Mouse (Mus musculus) hematopoietic stem cell, adult 5-6 weeks (primary cell): ENCODE results near the gene Pms2. TPM values are rescaled to one million over a fixed set of nuclear protein-coding genes. Genes with fewer than 3 reads are reported as not detected.

Experiments
- ATAC-seq, 2 experiments: fragments of 125-278 bp in 1 of 2; replicated peaks in 1 of 2; 2 replicates each; pipeline ENCODE4 v1.8.0; 2016 to 2017; ENCODE audit warnings: inconsistent platforms in 2 of 2, mild to moderate bottlenecking in 2 of 2, moderate number of reproducible peaks in 2 of 2, low read depth in 1 of 2, moderate TSS enrichment in 1 of 2; ENCODE audit not compliant: low FRiP score in 2 of 2, poor library complexity in 2 of 2, severe bottlenecking in 2 of 2, insufficient read depth in 1 of 2, low TSS enrichment in 1 of 2
- total RNA-seq: library from RNA; stranded (forward); fragments of 172-1452, 232-1000 nt; gene quantifications from 2 replicates; pipeline ENCODE4 v1.2.3, GENCODE M21; 2017

The Pms2 gene
- total RNA-seq, 1 experiment from 2014 or later = 48.9 TPM

DNA sequence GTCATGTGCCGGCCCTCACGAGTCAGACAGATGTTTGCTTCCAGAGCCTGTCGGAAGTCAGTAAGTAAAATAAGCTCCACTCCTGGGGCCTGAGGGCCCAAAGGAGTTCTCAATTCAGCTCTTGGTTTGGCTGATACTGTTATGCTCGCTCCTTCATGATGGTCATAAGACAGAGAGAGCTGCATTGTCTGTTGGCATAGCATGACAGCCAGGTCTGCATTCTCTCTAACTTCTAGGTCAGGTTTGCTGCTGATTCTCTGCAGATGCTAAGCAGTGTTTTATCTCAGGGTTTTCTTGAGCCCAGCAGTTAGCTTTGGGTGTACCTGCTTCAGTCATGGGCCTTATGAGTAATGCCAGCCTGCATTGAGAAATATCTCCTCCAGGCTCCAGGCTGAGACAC is 19.5 kb downstream of the Pms2 start:
- no peak for ATAC-seq

GRCm38 (mm10) chr5:143930656-143931055 is 20.9 kb downstream of the Pms2 start:
- no peak for ATAC-seq

GRCm38 (mm10) chr5:143931863-143932580 is 22.3 kb downstream of the Pms2 start:
- no peak for ATAC-seq

- ATAC-seq = no peak
Measured at GRCm38 (mm10) chr5:143932831-143933230, 23.1 kb downstream of the Pms2 start, which contains the start of gene Rsph10b. Gene Rsph10b, plus strand, starts transcription at chr5:143933035.

DNA sequence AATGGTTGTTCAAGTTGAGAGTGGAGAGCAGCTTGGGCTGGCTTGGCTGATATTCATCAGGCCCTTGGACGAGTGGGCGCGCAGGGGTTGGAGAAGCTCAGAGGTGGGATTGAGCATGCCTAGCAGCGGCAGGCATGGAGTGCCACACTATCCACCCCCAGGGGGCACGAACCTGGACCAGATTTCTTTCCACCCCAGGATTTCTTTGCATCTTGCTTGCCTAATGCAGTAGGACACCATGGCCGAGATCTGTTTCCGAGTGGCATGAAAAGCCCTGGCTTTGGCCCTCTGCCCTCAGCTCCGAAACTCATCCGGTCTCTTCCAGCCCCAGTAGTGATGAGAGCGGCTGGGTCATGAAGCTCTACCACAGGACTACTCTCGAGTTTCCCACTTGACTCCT is 23.6 kb downstream of the Pms2 start:
- no peak for ATAC-seq

GRCm38 (mm10) chr5:143933875-143934274 is 24.1 kb downstream of the Pms2 start:
- ATAC-seq = no peak

GRCm38 (mm10) chr5:143936156-143936555 is 26.4 kb downstream of the Pms2 start:
- no peak for ATAC-seq

- ATAC-seq = peak; percentile 17 to 25; a peak in 1 of 4 replicates
Measured at GRCm38 (mm10) chr5:143941588-143941987, 31.8 kb downstream of the Pms2 start.

DNA sequence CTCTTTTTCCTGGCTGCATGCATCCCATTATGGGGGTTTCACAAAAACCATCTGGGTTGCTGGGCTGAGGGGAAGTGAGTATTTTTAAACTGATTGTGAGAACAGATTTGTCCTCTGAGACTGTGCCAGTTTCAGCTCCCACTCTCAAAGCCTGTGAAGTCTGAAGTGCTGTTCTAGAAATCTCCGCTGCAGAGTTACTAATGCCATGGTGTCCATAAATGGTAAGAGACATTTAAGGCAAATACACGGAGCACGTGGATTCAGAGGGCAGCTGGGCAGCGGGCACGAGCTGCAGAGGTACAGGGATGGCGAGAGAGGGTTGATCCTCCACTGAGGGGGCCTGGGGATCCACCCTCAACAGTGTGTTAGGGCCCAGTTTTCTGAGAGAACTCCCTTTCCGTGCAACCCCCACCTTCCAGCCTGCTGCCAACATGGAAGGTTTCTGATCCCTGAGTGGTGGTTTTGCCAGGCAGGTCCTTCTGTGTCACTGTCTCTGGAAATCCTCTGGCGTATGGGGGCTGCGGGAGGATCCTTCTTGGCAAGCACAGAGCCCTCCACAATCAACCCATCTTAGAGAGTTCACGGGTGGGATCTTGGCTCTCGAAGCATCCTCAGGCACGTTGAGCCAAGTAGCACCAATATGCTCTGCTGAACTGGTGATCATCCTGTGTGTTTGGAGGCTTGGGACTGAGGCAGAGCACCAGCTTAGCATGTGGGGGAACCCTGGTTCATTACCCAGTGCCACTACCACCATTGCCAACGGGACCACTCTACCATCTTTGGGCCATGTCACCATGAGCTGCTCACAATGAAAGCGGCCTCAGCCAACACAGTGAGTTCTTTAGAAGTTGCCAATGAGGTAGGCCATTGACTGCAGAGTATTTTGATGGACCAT is 33.7 kb downstream of the Pms2 start:
- ATAC-seq = no peak

- no peak for ATAC-seq
Measured at GRCm38 (mm10) chr5:143948361-143948760, 38.6 kb downstream of the Pms2 start.

- no peak for ATAC-seq
Measured at GRCm38 (mm10) chr5:143950016-143950415, 40.3 kb downstream of the Pms2 start.

- no peak for ATAC-seq
Measured at GRCm38 (mm10) chr5:143957101-143957500, 47.3 kb downstream of the Pms2 start.

DNA sequence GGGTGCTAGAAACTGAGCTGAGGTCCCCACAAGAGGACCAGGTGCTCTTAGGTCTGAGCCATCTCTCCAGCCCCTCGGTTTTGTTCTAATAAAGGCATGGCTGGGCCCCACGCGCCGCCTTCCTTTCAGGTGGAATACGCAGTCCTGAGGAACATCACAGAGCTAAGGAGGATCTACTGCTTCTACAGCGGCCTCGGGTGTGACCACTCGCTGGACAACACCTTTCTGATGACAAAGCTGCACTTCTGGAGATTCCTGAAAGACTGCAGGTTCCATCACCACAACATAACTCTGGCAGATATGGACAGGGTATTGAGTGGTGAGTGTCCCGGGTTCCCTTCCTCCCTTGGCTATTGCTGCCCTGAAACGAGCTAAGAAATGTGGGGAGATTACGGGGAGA is 49.8 kb downstream of the Pms2 start:
- no peak for ATAC-seq

- ATAC-seq = no peak
Measured at GRCm38 (mm10) chr5:143961176-143961575, 51.4 kb downstream of the Pms2 start.

DNA sequence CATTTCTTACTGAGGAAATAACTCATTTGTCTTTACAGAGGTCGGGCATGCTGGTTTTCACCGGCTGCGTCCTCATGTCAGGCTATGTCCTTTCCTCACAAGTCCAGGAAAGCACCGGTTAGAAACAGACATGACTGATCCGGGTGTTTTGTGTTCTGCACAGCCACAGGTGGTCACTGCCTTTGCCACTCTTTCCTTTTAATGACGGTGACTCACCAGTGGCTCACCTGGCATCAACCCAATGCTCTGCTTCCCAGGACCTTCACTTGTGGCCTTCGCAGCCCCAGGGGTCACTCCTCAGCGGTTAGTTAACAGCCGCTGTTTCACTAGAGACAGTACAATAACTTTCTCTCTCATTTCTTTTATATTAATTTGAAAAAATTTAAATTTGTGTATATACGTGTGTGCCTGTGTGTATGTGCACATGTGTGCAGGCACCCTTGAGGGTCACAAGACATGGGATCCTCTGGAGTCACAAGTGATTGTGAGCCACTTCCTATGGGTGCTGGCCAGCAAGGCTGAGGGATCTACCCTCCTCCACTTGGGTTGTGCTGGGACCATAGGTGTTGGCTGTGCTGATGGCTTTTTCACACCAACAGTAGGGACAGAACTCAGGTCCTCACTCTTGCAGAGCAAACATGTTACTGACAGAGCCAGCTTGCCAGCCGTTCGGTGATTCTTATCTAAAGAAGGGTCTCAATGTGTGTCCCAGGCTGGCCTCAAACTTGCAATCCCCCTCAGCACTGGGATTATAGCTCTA is 56.0 kb downstream of the Pms2 start:
- ATAC-seq = no peak

DNA sequence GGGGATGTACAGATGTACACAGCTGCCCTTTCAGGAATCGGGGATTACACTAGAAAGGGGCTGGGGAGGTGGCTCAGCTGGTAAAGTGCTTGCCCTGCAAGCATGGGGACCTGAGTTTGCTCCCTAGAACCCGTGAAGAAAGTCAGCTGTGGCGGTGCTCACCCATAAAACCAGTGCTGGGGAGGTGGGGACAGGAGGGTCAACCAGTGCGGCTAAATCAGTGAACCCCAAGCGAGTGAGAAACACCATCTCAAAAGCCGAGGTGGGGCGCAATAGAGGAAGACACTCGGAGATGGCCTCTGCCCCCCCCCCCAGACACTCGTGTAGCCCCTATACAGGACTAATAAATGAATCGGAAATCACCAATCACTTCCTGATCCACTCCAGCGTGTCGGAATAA is 56.9 kb downstream of the Pms2 start:
- ATAC-seq = no peak

- ATAC-seq = no peak
Measured at GRCm38 (mm10) chr5:143972628-143973027, 62.9 kb downstream of the Pms2 start.
